Mouse (Mus musculus) left cerebral cortex, adult 9 months (tissue): ENCODE measurements around the gene Ccdc60.
A peak's percentile ranks its signal among the peaks of the same experiment; 100 is the strongest.

Source experiments
- DNase-seq, 2 experiments: peaks; one replicate each; pipeline ENCODE4 v3.0.0; 2022; ENCODE audit warnings: low spot score in 2 of 2

The Ccdc60 gene

GRCm38 (mm10) chr5:116271511-116272227, 17.1 kb downstream of the Ccdc60 start:
- DNase-seq, result no peak

GRCm38 (mm10) chr5:116269212-116270145, 19.3 kb downstream of the Ccdc60 start:
- no peak for DNase-seq

GRCm38 (mm10) chr5:116262689-116263088, 26.1 kb downstream of the Ccdc60 start:
- DNase-seq, result no peak

- no peak for DNase-seq
Observed at GRCm38 (mm10) chr5:116261944-116262343, 26.8 kb downstream of the Ccdc60 start.

- DNase-seq, result no peak
Observed at GRCm38 (mm10) chr5:116260356-116260755, 28.4 kb downstream of the Ccdc60 start.

GRCm38 (mm10) chr5:116258321-116258860, 30.4 kb downstream of the Ccdc60 start:
- DNase-seq, result no peak

GRCm38 (mm10) chr5:116253914-116254313, 34.9 kb downstream of the Ccdc60 start:
- DNase-seq, result no peak

- no peak for DNase-seq
Observed at GRCm38 (mm10) chr5:116252186-116252585, 36.6 kb downstream of the Ccdc60 start.

- no peak for DNase-seq
Observed at GRCm38 (mm10) chr5:116246642-116247041, 42.1 kb downstream of the Ccdc60 start.

- no peak for DNase-seq
Observed at GRCm38 (mm10) chr5:116244476-116244875, 44.3 kb downstream of the Ccdc60 start.

- DNase-seq, result no peak
Observed at GRCm38 (mm10) chr5:116243622-116244021, 45.2 kb downstream of the Ccdc60 start.

- peak in 1 of 2 experiments; percentile 74 for DNase-seq
Observed at GRCm38 (mm10) chr5:116231841-116232643, 56.7 kb downstream of the Ccdc60 start.

GRCm38 (mm10) chr5:116228414-116228813, 60.4 kb downstream of the Ccdc60 start:
- no peak for DNase-seq

- DNase-seq, result no peak
Observed at GRCm38 (mm10) chr5:116224023-116224422, 64.8 kb downstream of the Ccdc60 start.

GRCm38 (mm10) chr5:116221916-116222315, 66.9 kb downstream of the Ccdc60 start:
- DNase-seq, result no peak

GRCm38 (mm10) chr5:116219288-116219687, 69.5 kb downstream of the Ccdc60 start:
- no peak for DNase-seq

GRCm38 (mm10) chr5:116212706-116213105, 76.1 kb downstream of the Ccdc60 start:
- DNase-seq, result no peak

GRCm38 (mm10) chr5:116209378-116210091, 79.2 kb downstream of the Ccdc60 start:
- DNase-seq, result no peak

- DNase-seq, result peak; percentile 15 to 30
Observed at GRCm38 (mm10) chr5:116208741-116209368, 79.9 kb downstream of the Ccdc60 start.

GRCm38 (mm10) chr5:116202692-116203091, 86.1 kb downstream of the Ccdc60 start:
- no peak for DNase-seq
